Mouse (Mus musculus) CH12.LX (cell line): ENCODE measurements around the gene Il17re. TPM values are rescaled to one million over a fixed set of nuclear protein-coding genes. Genes with fewer than 3 reads are reported as not detected.

ENCODE experiments used
- DNase-seq: peaks from one replicate; pipeline ENCODE4 v3.0.0-alpha.2; 2013; ENCODE audit errors: extremely low read depth
- H3K27ac ChIP-seq: 2 replicates; pipeline ENCODE4 v1.5.1; 2012; ENCODE audit warnings: low read depth, mild to moderate bottlenecking, control low read depth, moderate library complexity; ENCODE audit not compliant: insufficient read depth
- H3K27me3 ChIP-seq: replicated peaks from 2 replicates; pipeline ENCODE3; 2012; ENCODE audit warnings: inconsistent platforms
- H3K36me3 ChIP-seq, 2 experiments: replicated peaks in 1 of 2; 2 replicates each; pipeline versions ENCODE3 to v1.6.1; 2012; ENCODE audit warnings: inconsistent platforms in 1 of 2, low read length in 1 of 2, mild to moderate bottlenecking in 1 of 2, mixed read lengths in 1 of 2, moderate library complexity in 1 of 2; ENCODE audit not compliant: control insufficient read depth in 1 of 2, insufficient read depth in 1 of 2
- H3K4me1 ChIP-seq, 2 experiments: 2 replicates each; pipeline ENCODE4 v1.6.1; 2012; ENCODE audit warnings: inconsistent platforms in 1 of 2, moderate library complexity in 1 of 2; ENCODE audit not compliant: insufficient read depth in 2 of 2, control insufficient read depth in 1 of 2
- H3K4me2 ChIP-seq: 2 replicates; pipeline ENCODE4 v1.6.1; 2012; ENCODE audit warnings: low read depth, mild to moderate bottlenecking, control low read depth; ENCODE audit not compliant: poor library complexity, insufficient read depth, severe bottlenecking
- H3K4me3 ChIP-seq, 3 experiments: fragments of 150-350 bp in 1 of 3; sonication (generic) in 1 of 3; replicated peaks in 1 of 3; 2 replicates each; pipeline versions ENCODE3 to v1.5.1; 2011 to 2012; ENCODE audit warnings: low read depth in 2 of 3, low read length in 2 of 3, mild to moderate bottlenecking in 2 of 3, moderate library complexity in 2 of 3, control low read depth in 1 of 3, improper control_type of control experiment in 1 of 3, inconsistent platforms in 1 of 3, mixed read lengths in 1 of 3; ENCODE audit not compliant: poor library complexity in 1 of 3
- H3K79me2 ChIP-seq: replicated peaks from 2 replicates; pipeline ENCODE4 v1.6.1; 2012; ENCODE audit warnings: mild to moderate bottlenecking, moderate library complexity; ENCODE audit not compliant: control insufficient read depth, poor library complexity, insufficient read depth, severe bottlenecking; ENCODE audit errors: extremely low read depth
- H3K9ac ChIP-seq: 2 replicates; pipeline ENCODE4 v1.6.1; 2012; ENCODE audit warnings: low read depth, mild to moderate bottlenecking, control low read depth, moderate library complexity; ENCODE audit not compliant: insufficient read depth
- H3K9me3 ChIP-seq: replicated peaks from 2 replicates; pipeline ENCODE3; 2012; ENCODE audit warnings: low read length, inconsistent platforms, mixed read lengths
- BHLHE40 ChIP-seq: IDR thresholded peaks from 2 replicates; pipeline ENCODE4 v1.6.1; 2011; ENCODE audit warnings: mild to moderate bottlenecking, low read depth, low read length, improper control_type of control experiment
- CHD1 ChIP-seq: IDR thresholded peaks from 2 replicates; pipeline ENCODE4 v1.6.1; 2012; ENCODE audit warnings: low read depth, low read length, improper control_type of control experiment, inconsistent platforms
- CHD2 ChIP-seq: IDR thresholded peaks from 2 replicates; pipeline ENCODE4 v1.6.1; 2011; ENCODE audit warnings: low read length, improper control_type of control experiment
- CTCF ChIP-seq, 2 experiments: IDR thresholded peaks in 1 of 2; conservative IDR thresholded peaks in 1 of 2; 2 replicates each; pipeline ENCODE4 v1.5.1; 2011 to 2012; ENCODE audit warnings: low read depth in 2 of 2, low read length in 2 of 2, improper control_type of control experiment in 1 of 2, inconsistent platforms in 1 of 2, mild to moderate bottlenecking in 1 of 2, moderate library complexity in 1 of 2
- E2F4 ChIP-seq: IDR thresholded peaks from 2 replicates; pipeline ENCODE4 v1.6.1; 2011; ENCODE audit warnings: low read depth, low read length, improper control_type of control experiment; ENCODE audit not compliant: insufficient replicate concordance
- ELF1 ChIP-seq: IDR thresholded peaks from 2 replicates; pipeline ENCODE4 v1.6.1; 2014; ENCODE audit warnings: low read depth, mild to moderate bottlenecking, inconsistent platforms, low read length, improper control_type of control experiment
- EP300 ChIP-seq: IDR thresholded peaks from 2 replicates; pipeline ENCODE4 v1.6.1; 2011; ENCODE audit warnings: low read length, improper control_type of control experiment
- GABPA ChIP-seq: IDR thresholded peaks from 2 replicates; pipeline ENCODE4 v1.6.1; 2012; ENCODE audit warnings: low read depth, low read length, improper control_type of control experiment, inconsistent platforms; ENCODE audit not compliant: insufficient replicate concordance
- HCFC1 ChIP-seq: IDR thresholded peaks from 2 replicates; pipeline ENCODE4 v1.6.1; 2012; ENCODE audit warnings: low read depth, mild to moderate bottlenecking, inconsistent platforms, low read length, improper control_type of control experiment
- IRF4 ChIP-seq: IDR thresholded peaks from 2 replicates; pipeline ENCODE4 v1.6.1; 2014; ENCODE audit warnings: low read depth, mild to moderate bottlenecking, inconsistent platforms, low read length, improper control_type of control experiment
- JUND ChIP-seq: conservative IDR thresholded peaks from 2 replicates; pipeline ENCODE4 v1.6.1; 2011; ENCODE audit warnings: low read depth, low read length, improper control_type of control experiment
- MAFK ChIP-seq: IDR thresholded peaks from 2 replicates; pipeline ENCODE4 v1.6.1; 2011; ENCODE audit warnings: low read length, improper control_type of control experiment; ENCODE audit not compliant: insufficient replicate concordance
- MXI1 ChIP-seq: IDR thresholded peaks from 2 replicates; pipeline ENCODE4 v1.6.1; 2011; ENCODE audit warnings: mild to moderate bottlenecking, low read depth, low read length, improper control_type of control experiment
- MYC ChIP-seq: IDR thresholded peaks from 2 replicates; pipeline ENCODE4 v1.6.1; 2011; ENCODE audit warnings: low read depth, mild to moderate bottlenecking, improper control_type of control experiment, low read length
- POLR2A ChIP-seq: IDR thresholded peaks from 2 replicates; pipeline ENCODE4 v1.6.1; 2011; ENCODE audit warnings: low read depth, mild to moderate bottlenecking, improper control_type of control experiment, low read length
- POLR2AphosphoS2 ChIP-seq: IDR thresholded peaks from 2 replicates; pipeline ENCODE4 v1.6.1; 2011; ENCODE audit warnings: low read depth, low read length, improper control_type of control experiment
- RCOR1 ChIP-seq: conservative IDR thresholded peaks from 2 replicates; pipeline ENCODE4 v1.6.1; 2012; ENCODE audit warnings: low read depth, mild to moderate bottlenecking, inconsistent platforms, low read length, improper control_type of control experiment
- SMC3 ChIP-seq: IDR thresholded peaks from 2 replicates; pipeline ENCODE4 v1.6.1; 2011; ENCODE audit warnings: low read depth, low read length, improper control_type of control experiment
- ZC3H11A ChIP-seq: IDR thresholded peaks from 2 replicates; pipeline ENCODE4 v1.6.1; 2012; ENCODE audit warnings: low read depth, mild to moderate bottlenecking, inconsistent platforms, low read length, improper control_type of control experiment
- ZKSCAN1 ChIP-seq: IDR thresholded peaks from 2 replicates; pipeline ENCODE4 v1.6.1; 2012; ENCODE audit warnings: low read depth, inconsistent platforms, low read length, improper control_type of control experiment, borderline replicate concordance
- ZMIZ1 ChIP-seq: IDR thresholded peaks from 2 replicates; pipeline ENCODE4 v1.6.1; 2012; ENCODE audit warnings: low read depth, mild to moderate bottlenecking, inconsistent platforms, low read length, improper control_type of control experiment
- dilution Hi-C: fragments of 300-500 bp; cut with MboI; formaldehyde crosslinking; loops from 2 replicates; pipeline ENCODE4 v1.14.3; 2020; ENCODE audit warnings: low sequenced_read_pairs; ENCODE audit not compliant: extremely low pct_unique_long_range_greater_than_20kb, extremely low pct_ligation_motif_present
- in situ Hi-C: fragments of 300-500 bp; cut with MboI; formaldehyde crosslinking; loops from 3 replicates; pipeline ENCODE4 v1.14.3; 2019; ENCODE audit warnings: low sequenced_read_pairs, low pct_ligation_motif_present, low pct_unique_long_range_greater_than_20kb, mixed read lengths
- polyA plus RNA-seq: library from polyadenylated mRNA; unstranded; fragments of >175 nt; gene quantifications from 2 replicates; pipeline ENCODE4 v1.2.1, GENCODE M21; 2012; ENCODE audit warnings: low read depth; ENCODE audit not compliant: insufficient read length
- total RNA-seq, 2 experiments: library from RNA; depleted of rRNA; stranded (reverse); fragments of 300-350 nt in 1 of 2; fragments of >200 nt in 1 of 2; gene quantifications; 2 replicates each; pipeline ENCODE4 v1.2.3; 2012 to 2014

Il17re gene
- total and polyA plus RNA-seq, 3 experiments: 0.13 TPM; not detected in 1

- Histone ChIP-seq H3K27ac (no peak within 1 kb of the TSS), H3K27me3 (no peaks in the 10 kb centered on the region), H3K4me3 (no peak within 1 kb of the TSS), H3K4me1 (peaks cover 23 to 45% of the 10 kb centered on the region in 2 experiments), H3K9me3 (no peaks in the 10 kb centered on the region), H3K9ac (no peak within 1 kb of the TSS)
- TF ChIP-seq ZC3H11A: no peak
- TF ChIP-seq BHLHE40: no peak
- TF ChIP-seq ZKSCAN1: no peak
- TF ChIP-seq CTCF (conservative IDR thresholded peaks at IDR 0.05 in 1 of 2, IDR thresholded peaks at IDR 0.05 in 1 of 2; ENCODE audit: low read depth in 2 of 2, low read length in 2 of 2): no peak
- TF ChIP-seq RCOR1: no peak
- TF ChIP-seq, all 38 proteins: peak for 0
- no peaks in the 10 kb centered on the region for H3K79me2 ChIP-seq
- DNase-seq: no peak
- no peak within 1 kb of the TSS for H3K4me2 ChIP-seq
- dilution Hi-C loops (no loop called here), in situ Hi-C loops (no loop called here)
- H3K36me3 ChIP-seq: no peaks in the 10 kb centered on the region
These were observed 22.5 kb upstream of the Il17re start, which contains the start of gene Cidec for GRCm38 (mm10) chr6:113435664-113436205. Gene Cidec (minus strand): TSS chr6:113435760.

GRCm38 (mm10) chr6:113437135-113437534, 21.1 kb upstream of the Il17re start:
- H3K4me1 ChIP-seq: peaks cover 14 to 40% of the 10 kb centered on the region in 2 experiments
- H3K36me3 ChIP-seq: no peaks in the 10 kb centered on the region
- H3K4me3 ChIP-seq: no peak overlapping the region
- no peak overlapping the region for H3K27ac ChIP-seq
- no peaks in the 10 kb centered on the region for H3K9me3 ChIP-seq
- H3K4me2 ChIP-seq: no peak overlapping the region
- no peaks in the 10 kb centered on the region for H3K79me2 ChIP-seq
- dilution Hi-C loops: no loop called here
- H3K27me3 ChIP-seq: no peaks in the 10 kb centered on the region
- no peak overlapping the region for H3K9ac ChIP-seq
- TF ChIP-seq JUND: no peak
- TF ChIP-seq GABPA: no peak
- TF ChIP-seq CHD2: no peak
- no peak for TF ChIP-seq POLR2AphosphoS2
- no peak for TF ChIP-seq ZMIZ1
- no peak for TF ChIP-seq E2F4
- no peak for TF ChIP-seq SMC3
- no peak for TF ChIP-seq POLR2A
- TF ChIP-seq CHD1: no peak
- no peak for TF ChIP-seq ZKSCAN1
- no peak for TF ChIP-seq IRF4
- TF ChIP-seq RCOR1: no peak
- no peak for TF ChIP-seq MXI1
- TF ChIP-seq EP300: no peak
- no peak for TF ChIP-seq HCFC1
- TF ChIP-seq ELF1: no peak
- TF ChIP-seq MYC: no peak
- no peak for TF ChIP-seq MAFK
- TF ChIP-seq, all 38 proteins: peak for 0
- in situ Hi-C loops: no loop called here
- DNase-seq: no peak
